Comparison of ENCODE assay signal across 1 mouse cellular context in the genomic region with DNA sequence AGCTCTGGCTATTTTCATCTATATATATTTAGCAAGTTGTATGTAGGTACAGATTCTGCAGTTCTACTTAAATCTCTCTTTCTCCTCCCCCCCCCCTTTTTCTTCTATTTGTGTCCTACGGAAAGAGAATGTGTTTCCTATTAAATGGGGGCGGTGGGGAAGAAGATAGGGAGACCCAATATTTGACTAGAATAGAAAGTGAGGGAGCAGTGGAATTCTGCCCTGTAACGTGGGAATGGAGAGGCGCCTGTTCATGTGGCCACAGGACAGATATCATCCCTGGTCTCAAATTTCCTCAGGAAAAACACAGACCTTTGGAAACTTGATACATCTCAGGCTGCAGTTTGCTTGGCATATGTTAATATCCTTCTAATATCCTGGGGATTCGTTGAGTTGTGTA.
TF ChIP-seq lines count a peak whose summit lies in the region.

No protein-coding gene starts in this region.

TF ChIP-seq in myocyte, 11 proteins besides CTCF, POLR2A, EP300 and RAD21 (continued from another document):
- TF ChIP-seq MYOG (IDR thresholded peaks at IDR 0.05; ENCODE audit: control insufficient read depth in 1 of 3, insufficient read depth in 1 of 3, insufficient read length in 2 of 3, low read depth in 2 of 3), result no peak
- no peak for TF ChIP-seq MAX (IDR thresholded peaks at IDR 0.05; ENCODE audit: low read depth)
